10 mouse cellular contexts compared by ENCODE assay signal in genomic region chr1:39645905-39646759, GRCm38 (mm10). TPM values are rescaled to one million over a fixed set of nuclear protein-coding genes. Genes with fewer than 3 reads are reported as not detected.
DNase-seq lines count a peak whose midpoint lies in the region; ATAC-seq and TF ChIP-seq lines count a peak whose summit lies in the region.
"Had no signal": no experiment of that assay in that cellular context is flagged by ENCODE, and none has a peak within 500 bp of the region (broad histone marks: within the 10 kb centered on the region; RNA-seq: fewer than 3 reads in every experiment).

No protein-coding gene starts in this region.

- H3K27ac ChIP-seq in midbrain, embryonic 14.5 days (replicated peaks; ENCODE audit: low read depth, low read length) = peak overlapping the region; percentile 61
- no peak overlapping the region for H3K27ac ChIP-seq in thymus, adult 2 months (ENCODE audit: control insufficient read depth, insufficient read depth, low read length)
- H3K27ac ChIP-seq: macrophage had no signal

- no peaks in the 10 kb centered on the region for H3K27me3 ChIP-seq in midbrain, embryonic 14.5 days (ENCODE audit: control insufficient read depth, insufficient read depth, low read length)
- H3K27me3 ChIP-seq in thymus, adult 2 months (ENCODE audit: control insufficient read depth, insufficient read depth, low read length) = peaks cover 9% of the 10 kb centered on the region; the same call in 1 of the 2 replicates

- H3K4me3 ChIP-seq in midbrain, embryonic 14.5 days (replicated peaks; ENCODE audit: low read depth, low read length) = no peak overlapping the region
- no peak overlapping the region for H3K4me3 ChIP-seq in thymus, adult 2 months (ENCODE audit: control insufficient read depth, insufficient read depth, low read length)

- 34% methylated on average over 8 of the region's 8 CpGs for WGBS in midbrain, embryonic 14.5 days
- WGBS in thymus, adult 2 months = 94% methylated on average over 8 of the region's 8 CpGs

- no peaks in the 10 kb centered on the region for H3K36me3 ChIP-seq in midbrain, embryonic 14.5 days (ENCODE audit: control insufficient read depth, insufficient read depth, low read length)
- H3K36me3 ChIP-seq in thymus, adult 2 months (ENCODE audit: control insufficient read depth, insufficient read depth, low read length) = no peaks in the 10 kb centered on the region

- DNase-seq in left cerebral cortex, adult 11 months (ENCODE audit: low spot score) = peak; percentile 39
- DNase-seq in left cerebral cortex, postnatal 25 days (ENCODE audit: low spot score in 2 of 2) = no peak
- peak; percentile 28 for DNase-seq in c-Kit-positive CD71-positive TER-119-positive erythroid progenitor cells, embryonic 14.5 days (ENCODE audit: low spot score)
- DNase-seq in kidney, adult 8-10 months = peak; percentile 7 to 20
- peak; percentile 64 for DNase-seq in midbrain, embryonic 14.5 days
- no peak for DNase-seq in embryo, embryonic 11 days
- DNase-seq in adrenal gland, postnatal 36 days = no peak
- DNase-seq in thymus, adult 2 months = no peak

- no peak for ATAC-seq in midbrain, embryonic 14.5 days (ENCODE audit: low FRiP score, low TSS enrichment)

- TF ChIP-seq POLR2A in thymus, adult 2 months (IDR thresholded peaks at IDR 0.05; ENCODE audit: control insufficient read depth, extremely low read depth, insufficient read depth, low read length, poor library complexity) = no peak

- no peak overlapping the region for H3K9ac ChIP-seq in midbrain, embryonic 14.5 days (replicated peaks; ENCODE audit: low read length)

- intact Hi-C loops in left cerebral cortex, postnatal 25 days (cut with DNase I) = no loop called here

- peaks cover 9% of the 10 kb centered on the region; the same call in 1 of the 2 replicates for H3K4me1 ChIP-seq in midbrain, embryonic 14.5 days (ENCODE audit: control insufficient read depth, insufficient read depth, low read length)
- peaks cover 10% of the 10 kb centered on the region for H3K4me1 ChIP-seq in thymus, adult 2 months (replicated peaks; ENCODE audit: control insufficient read depth, insufficient read depth, low read length)

- TF ChIP-seq CTCF in thymus, adult 2 months (IDR thresholded peaks at IDR 0.05; ENCODE audit: borderline replicate concordance, control insufficient read depth, extremely low read depth, insufficient read depth, low read length, poor library complexity) = no peak

- no peak overlapping the region for H3K4me2 ChIP-seq in midbrain, embryonic 14.5 days (ENCODE audit: low read length)

- H3K9me3 ChIP-seq in midbrain, embryonic 14.5 days (ENCODE audit: control insufficient read depth, low read length) = no peaks in the 10 kb centered on the region

RNA-seq across cellular contexts. Expression of gene Creg2, which starts 5.1 kb away (rescaled TPM):
- 10 to 100 TPM; 75.2 to 82.4 TPM for total RNA-seq in left cerebral cortex, postnatal 25 days (2021)
- polyA plus RNA-seq in midbrain, embryonic 14.5 days (2014; fragmentation: Nextera tagmentation; extraction: Ambion mirVana) = 4.2 and 5.8 TPM in 2 replicates
- total RNA-seq in adrenal gland, postnatal 36 days (2021) = under 1 TPM; 0.13 to 0.23 TPM
- 0.16 and 0.18 TPM in 2 replicates for polyA plus RNA-seq in thymus, adult 2 months (2012; rRNA removed)
- total RNA-seq: MEL had no signal

Comparison
In these comparisons a context has a peak if more than half of its experiments do, and no peak if none do; other contexts are left out.
1. DNase-seq: peak in left cerebral cortex, adult 11 months (single experiment), c-Kit-positive CD71-positive TER-119-positive erythroid progenitor cells, embryonic 14.5 days (single experiment), kidney, adult 8-10 months (2 of 2) and midbrain, embryonic 14.5 days (single experiment); none in left cerebral cortex, postnatal 25 days (0 of 2), embryo, embryonic 11 days (single experiment), adrenal gland, postnatal 36 days (0 of 2) and thymus, adult 2 months (single experiment).
2. RNA of gene Creg2, which starts 5.1 kb away (total RNA-seq): 75.2 to 82.4 TPM in left cerebral cortex, postnatal 25 days; 0.13 to 0.23 TPM in adrenal gland, postnatal 36 days; every median in the first group is over 10 times any median in the second.